Mouse (Mus musculus) brain, embryonic 18.5 days (tissue): ENCODE measurements around the gene Gm21972.

ENCODE experiments used
- DNase-seq: peaks from one replicate; pipeline ENCODE4 v3.0.0-alpha.2; 2012; ENCODE audit warnings: low read depth, low spot score

The Gm21972 gene

GRCm38 (mm10) chr1:86161061-86161460, 27.6 kb downstream of the Gm21972 start:
- DNase-seq = no peak

- no peak for DNase-seq
These were observed 41.2 kb downstream of the Gm21972 start for GRCm38 (mm10) chr1:86174602-86175001.

DNA sequence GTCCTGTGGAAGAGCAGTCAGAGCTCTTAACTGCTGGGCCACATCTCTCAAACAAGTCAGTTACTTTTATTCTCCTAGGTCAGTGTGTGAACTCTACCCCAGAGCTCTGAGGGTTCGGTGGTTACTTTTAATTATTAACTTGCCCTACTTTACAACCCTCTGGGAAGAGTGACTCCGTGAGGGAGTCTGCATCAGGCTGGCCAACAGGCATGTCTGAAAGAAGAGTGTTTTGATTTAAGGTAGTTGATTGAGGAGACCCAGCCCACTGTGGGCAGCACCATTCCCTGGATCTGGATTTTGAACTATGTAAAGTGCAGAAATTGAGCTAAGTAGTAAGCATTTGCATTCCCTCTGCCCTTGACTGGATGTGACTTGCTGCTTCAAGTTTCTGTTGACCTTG, 42.6 kb downstream of the Gm21972 start:
- no peak for DNase-seq

- peak; percentile 37 for DNase-seq
These were observed 45.2 kb downstream of the Gm21972 start for GRCm38 (mm10) chr1:86178462-86179253.

- no peak for DNase-seq
These were observed 48.7 kb downstream of the Gm21972 start for GRCm38 (mm10) chr1:86182004-86182709.

DNA sequence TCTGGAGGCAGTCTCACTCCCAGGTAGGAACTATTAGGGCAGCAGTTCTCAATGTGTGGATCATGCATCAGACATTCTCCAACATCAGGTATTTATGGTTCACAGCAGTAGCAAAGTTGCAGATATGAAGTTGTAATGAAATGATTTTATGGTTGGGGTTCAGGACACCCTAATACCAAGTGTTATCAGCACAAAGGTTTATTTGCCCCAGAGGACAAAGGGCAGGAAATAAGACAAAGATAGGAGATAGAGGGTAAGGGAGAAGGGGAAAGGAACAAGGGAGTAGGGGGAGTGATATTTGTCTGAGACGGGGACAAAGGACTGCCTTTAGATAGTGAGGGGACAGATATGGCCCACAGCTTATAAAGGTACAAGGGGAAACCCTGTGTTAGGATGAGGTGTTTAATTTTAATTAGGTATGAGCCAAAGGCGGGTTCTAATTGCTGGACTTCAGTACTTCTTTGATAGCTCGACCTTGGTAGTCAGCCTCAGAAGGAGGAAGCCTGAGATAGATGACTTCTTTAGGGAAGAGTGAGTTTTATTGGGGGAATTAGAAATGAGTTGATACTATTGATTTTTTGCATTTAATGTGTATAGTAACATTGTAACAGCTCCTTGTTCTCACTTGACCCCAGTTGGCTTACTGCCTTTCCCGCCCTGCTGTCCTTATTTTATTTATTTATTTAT, 50.3 kb downstream of the Gm21972 start:
- DNase-seq = no peak

DNA sequence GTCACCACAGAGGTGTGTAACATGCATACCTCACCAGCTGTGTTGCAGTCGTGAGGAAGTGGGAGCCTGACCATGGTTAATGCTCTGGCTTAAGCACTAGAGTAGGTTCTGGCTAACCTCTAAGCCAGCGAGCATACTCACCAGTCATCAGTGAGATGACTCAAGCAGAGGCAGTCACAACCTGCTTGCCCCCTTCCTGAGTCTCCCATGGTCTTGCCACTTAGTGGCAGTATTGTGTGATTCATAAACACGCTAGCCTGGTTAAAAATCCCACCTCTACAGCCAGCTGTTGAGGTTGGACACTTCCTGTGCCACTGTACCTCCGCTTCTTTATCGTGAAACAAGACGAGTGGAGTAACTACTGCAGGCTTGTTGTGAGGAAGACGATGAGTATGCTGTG, 53.3 kb downstream of the Gm21972 start:
- DNase-seq = no peak

DNA sequence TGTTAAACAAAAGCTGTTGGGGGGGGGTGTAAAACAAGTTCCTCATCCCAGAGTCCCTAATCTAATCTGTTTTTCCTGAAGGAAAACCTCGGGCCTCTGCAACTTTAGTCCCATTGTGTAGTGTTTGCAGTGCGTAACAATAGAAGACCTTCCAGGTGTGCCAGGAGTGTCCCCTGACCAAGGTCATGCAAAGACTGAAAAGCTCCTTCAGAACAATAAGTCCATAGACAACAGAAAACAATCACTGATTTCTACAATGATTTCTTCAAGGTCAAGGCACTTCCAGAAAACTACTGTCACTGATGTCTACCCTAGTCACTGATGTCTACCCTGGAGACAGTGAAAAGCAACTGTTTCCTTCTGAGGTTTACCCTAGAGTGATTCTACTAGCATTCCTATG, 54.4 kb downstream of the Gm21972 start:
- DNase-seq = no peak

- no peak for DNase-seq
These were observed 54.8 kb downstream of the Gm21972 start for GRCm38 (mm10) chr1:86188271-86188670.

DNA sequence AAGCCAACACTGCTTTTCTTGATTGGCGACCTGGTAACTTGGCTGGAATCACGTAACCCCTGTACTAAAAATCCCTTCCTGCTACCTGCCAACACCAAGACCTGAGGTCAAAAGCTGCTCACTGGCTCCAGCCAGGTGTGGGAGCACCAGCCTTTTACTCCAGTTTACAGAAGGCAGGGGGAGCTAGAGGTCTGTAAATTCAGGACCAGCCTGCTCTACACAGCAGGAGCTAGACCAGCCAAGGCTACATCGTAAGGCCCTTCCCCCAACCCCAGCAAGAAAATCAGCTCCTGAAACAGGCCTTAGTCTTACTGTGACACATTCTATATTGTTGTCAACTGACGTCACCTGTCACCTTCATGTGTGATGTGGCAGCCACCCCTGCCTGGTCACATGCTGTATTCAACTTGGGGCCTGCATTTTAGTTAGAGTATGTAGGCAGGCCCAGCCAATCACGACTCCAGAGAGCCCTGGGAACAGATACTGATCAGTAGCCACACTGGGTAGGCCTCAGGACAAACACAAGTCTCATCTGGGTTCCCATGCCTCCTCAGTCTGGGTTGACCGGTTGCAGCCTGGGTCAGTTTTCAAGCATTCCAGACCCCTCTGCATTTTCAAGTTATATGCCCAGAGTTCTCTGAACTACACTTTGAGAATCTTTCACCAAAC, 55.7 kb downstream of the Gm21972 start:
- DNase-seq = no peak

GRCm38 (mm10) chr1:86190843-86191242, 57.4 kb downstream of the Gm21972 start:
- no peak for DNase-seq

GRCm38 (mm10) chr1:86194044-86194443, 60.6 kb downstream of the Gm21972 start:
- DNase-seq = no peak

- DNase-seq = no peak
These were observed 64.8 kb downstream of the Gm21972 start for GRCm38 (mm10) chr1:86198276-86198675.

DNA sequence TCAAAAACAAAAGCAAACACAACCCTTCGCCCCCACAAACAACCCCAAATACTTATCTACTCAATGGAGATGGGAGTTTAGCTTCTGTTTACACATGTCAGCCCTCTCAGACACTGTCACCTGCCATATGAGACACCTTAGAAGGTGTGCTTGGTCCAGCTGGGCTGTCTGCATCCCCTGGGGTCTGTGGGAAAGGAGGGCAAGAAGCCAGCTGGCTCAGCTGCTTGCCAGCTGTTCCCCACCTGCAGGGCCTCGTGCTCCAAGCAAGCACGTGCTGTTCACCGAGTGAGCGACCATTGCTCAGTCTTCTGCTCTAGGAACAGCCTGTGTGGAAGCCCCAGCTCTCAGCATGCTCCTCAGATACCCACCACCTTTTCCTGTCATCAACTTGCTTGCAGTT, 65.6 kb downstream of the Gm21972 start:
- no peak for DNase-seq

DNA sequence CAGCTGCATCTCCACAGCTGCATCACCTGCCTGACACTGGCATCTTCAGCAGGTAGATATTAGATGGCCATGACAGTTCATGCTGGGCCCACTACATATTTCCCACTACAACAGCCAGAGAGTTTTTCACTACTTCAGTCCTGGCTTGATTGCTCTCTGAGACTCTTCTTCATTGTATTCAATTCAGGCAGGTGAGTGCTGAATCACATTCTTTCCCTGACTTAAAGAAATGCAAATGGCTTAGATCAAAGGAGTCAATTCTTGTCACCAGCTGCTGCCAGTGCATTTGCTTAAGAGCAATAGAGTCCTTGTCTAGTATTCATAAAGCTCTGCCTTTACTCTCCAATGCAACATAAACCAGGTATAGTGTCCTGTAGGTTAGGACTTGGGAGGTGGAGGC, 67.9 kb downstream of the Gm21972 start:
- no peak for DNase-seq

- no peak for DNase-seq
These were observed 69.3 kb downstream of the Gm21972 start for GRCm38 (mm10) chr1:86202617-86203219.

DNA sequence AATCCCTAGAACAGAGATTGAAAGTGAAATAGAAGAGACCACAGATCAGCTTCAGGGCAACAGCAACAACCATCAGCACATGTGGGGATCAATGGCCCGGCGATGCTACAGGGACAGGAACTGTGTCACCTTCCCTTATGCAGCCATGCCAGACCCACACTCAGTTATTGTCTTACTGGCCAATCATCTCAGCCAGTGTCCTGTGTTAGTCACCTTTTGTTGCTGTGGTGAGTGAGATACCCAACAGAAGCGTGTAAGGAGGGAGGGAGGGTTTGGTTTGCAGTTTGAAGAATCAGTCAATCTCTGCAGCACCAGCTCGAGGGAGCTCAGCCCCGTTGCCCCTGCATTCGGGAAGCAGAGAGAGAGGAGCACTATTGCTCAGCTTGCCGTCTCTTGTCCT, 77.2 kb downstream of the Gm21972 start:
- no peak for DNase-seq

- no peak for DNase-seq
These were observed 78.1 kb downstream of the Gm21972 start for GRCm38 (mm10) chr1:86211498-86211897.
